Mouse (Mus musculus) forebrain, embryonic 15.5 days (tissue): ENCODE results near the gene Runx2. TPM values are rescaled to one million over a fixed set of nuclear protein-coding genes. Genes with fewer than 3 reads are reported as not detected.

Source experiments
- ATAC-seq: fragments of 200-750 bp; cut with Nextera tagmentation; replicated peaks from 2 replicates; pipeline ENCODE4 v1.8.0; 2017; ENCODE audit warnings: mild to moderate bottlenecking, moderate TSS enrichment, moderate library complexity
- H3K27ac ChIP-seq: fragments of 300-500 bp; sonication (generic); replicated peaks from 2 replicates; pipeline ENCODE4 v1.5.1; 2015; ENCODE audit warnings: mild to moderate bottlenecking, inconsistent platforms
- H3K27me3 ChIP-seq: fragments of 300-500 bp; sonication (generic); 2 replicates; pipeline ENCODE4 v1.6.1; 2015; ENCODE audit warnings: inconsistent platforms
- H3K36me3 ChIP-seq: fragments of 300-500 bp; sonication (generic); 2 replicates; pipeline ENCODE4 v1.6.1; 2015; ENCODE audit warnings: mild to moderate bottlenecking, inconsistent platforms
- H3K4me1 ChIP-seq: fragments of 300-500 bp; sonication (generic); 2 replicates; pipeline ENCODE4 v1.6.1; 2015; ENCODE audit warnings: inconsistent platforms
- H3K4me2 ChIP-seq: fragments of 300-500 bp; sonication (generic); replicated peaks from 2 replicates; pipeline ENCODE4 v1.6.1; 2015; ENCODE audit warnings: mild to moderate bottlenecking, inconsistent platforms
- H3K4me3 ChIP-seq: fragments of 300-500 bp; sonication (generic); 2 replicates; pipeline ENCODE4 v1.5.1; 2015; ENCODE audit warnings: mild to moderate bottlenecking, inconsistent platforms
- H3K9ac ChIP-seq: fragments of 300-500 bp; sonication (generic); replicated peaks from 2 replicates; pipeline ENCODE4 v1.6.1; 2015; ENCODE audit warnings: mild to moderate bottlenecking, inconsistent platforms
- H3K9me3 ChIP-seq: fragments of 300-500 bp; sonication (generic); 2 replicates; pipeline ENCODE4 v1.6.1; 2016; ENCODE audit warnings: inconsistent platforms
- WGBS: fragments of 180-500 bp; shearing (Covaris S2); methylation state at CpG from one replicate; pipeline ENCODE4 v1.1.7; 2015; ENCODE audit warnings: mixed read lengths; 5-methylcytosine and 5-hydroxymethylcytosine counted together
- polyA plus RNA-seq: library from polyadenylated mRNA; unstranded; fragments of >200 nt; fragmentation: Nextera tagmentation; extraction: Ambion mirVana; gene quantifications from 2 replicates; pipeline ENCODE4 v1.2.1, GENCODE M21; 2015

The Runx2 gene
- polyA plus RNA-seq, 1 experiment from 2014 or later = 0.31 TPM

DNA sequence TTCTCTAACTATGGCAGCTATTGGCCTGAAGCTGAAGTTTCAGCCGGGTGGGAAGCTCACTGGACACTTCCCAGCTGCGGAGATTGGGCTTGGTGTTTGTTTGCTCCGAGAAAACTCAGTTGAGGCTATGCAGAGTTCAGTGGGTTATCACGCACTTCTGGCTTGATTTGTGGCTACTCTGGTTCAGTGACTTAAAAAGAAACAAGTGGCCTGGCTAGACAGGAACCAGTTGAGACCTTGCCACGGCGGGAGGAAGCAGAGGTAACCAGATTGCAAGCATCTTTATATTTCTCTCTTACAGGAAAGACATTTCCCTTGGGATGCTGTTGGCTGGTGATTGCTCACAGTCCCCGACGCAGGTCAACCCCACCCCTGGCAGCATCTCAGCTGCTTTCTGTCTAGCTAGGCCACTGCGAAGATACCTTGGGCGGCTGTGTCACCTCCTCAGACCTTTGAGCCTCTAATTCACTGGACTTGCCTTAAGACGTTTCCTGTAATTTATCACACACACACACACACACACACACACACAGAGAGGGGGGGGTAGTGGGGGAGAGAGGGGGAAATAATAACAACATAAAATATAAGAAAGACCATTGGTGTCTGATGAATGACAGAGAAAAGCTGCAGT, 324.3 kb downstream of the Runx2 start:
- Histone ChIP-seq H3K9me3 (no peaks in the 10 kb centered on the region), H3K4me2 (no peak overlapping the region), H3K27ac (no peak overlapping the region), H3K9ac (no peak overlapping the region), H3K4me3 (no peak overlapping the region), H3K36me3 (no peaks in the 10 kb centered on the region), H3K4me1 (no peaks in the 10 kb centered on the region), H3K27me3 (no peaks in the 10 kb centered on the region)
- 90% methylated on average over 11 of the region's 11 CpGs for WGBS
- ATAC-seq = no peak

DNA sequence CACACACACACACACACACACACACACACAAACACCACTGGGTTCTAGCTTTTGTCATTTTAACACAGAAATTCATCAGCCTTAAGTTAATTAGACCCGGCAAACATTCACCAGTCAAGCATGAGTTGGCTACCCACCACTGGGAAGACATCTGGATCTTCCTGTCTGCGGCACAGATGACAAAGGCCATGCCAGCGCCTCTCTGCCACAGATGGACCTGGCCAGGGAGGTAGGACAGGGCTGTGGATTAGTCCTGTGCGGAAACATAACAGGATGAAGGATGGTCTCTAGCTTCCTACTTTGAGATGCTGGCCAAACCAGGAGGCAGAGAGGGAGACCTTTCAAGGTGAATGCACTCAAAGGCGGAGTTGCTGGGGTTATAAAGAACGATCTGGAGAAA, 325.3 kb downstream of the Runx2 start:
- no peaks in the 10 kb centered on the region for H3K27me3 ChIP-seq
- 87% methylated on average over 6 of the region's 6 CpGs for WGBS
- H3K4me1 ChIP-seq = no peaks in the 10 kb centered on the region
- H3K36me3 ChIP-seq = no peaks in the 10 kb centered on the region
- no peaks in the 10 kb centered on the region for H3K9me3 ChIP-seq
- H3K4me3 ChIP-seq = no peak overlapping the region
- no peak for ATAC-seq
- H3K4me2 ChIP-seq = no peak overlapping the region
- H3K9ac ChIP-seq = no peak overlapping the region
- H3K27ac ChIP-seq = no peak overlapping the region

DNA sequence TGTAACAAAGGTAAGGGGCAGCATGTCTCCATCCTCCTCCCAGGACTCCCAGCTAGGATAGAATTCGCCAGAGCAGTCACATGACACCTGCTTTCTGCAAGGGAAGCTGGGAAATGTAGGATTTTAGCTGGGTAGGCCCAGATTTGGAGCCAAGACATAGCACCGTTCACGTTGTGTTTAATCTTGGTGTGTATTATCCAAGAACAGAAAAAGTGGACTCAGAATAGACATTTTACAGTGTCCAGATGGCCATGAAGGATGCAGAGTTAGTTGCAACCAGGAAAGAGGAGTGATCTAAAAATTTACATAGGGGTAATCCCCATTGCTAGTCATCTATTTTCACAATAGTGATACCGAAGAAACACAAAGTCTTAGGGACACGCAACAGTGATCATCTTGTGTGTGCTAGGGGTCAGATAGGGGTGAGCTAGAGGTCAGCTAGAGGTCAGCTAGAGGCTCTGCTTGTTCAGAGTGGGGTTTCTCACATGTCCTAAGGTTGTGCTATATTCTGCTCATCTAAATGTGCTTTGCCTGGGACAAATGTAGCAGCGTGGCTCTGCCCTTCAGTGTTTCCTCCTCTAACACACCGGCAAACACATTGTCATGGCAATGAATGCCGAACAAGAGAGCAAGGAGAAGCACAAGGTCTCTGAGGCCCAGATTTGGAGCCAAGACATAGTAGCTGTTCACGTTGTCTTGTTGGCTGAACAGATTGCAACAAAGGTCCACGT, 326.9 kb downstream of the Runx2 start:
- Histone ChIP-seq H3K9ac (no peak overlapping the region), H3K9me3 (no peaks in the 10 kb centered on the region), H3K4me1 (no peaks in the 10 kb centered on the region), H3K36me3 (no peaks in the 10 kb centered on the region), H3K4me3 (no peak overlapping the region), H3K27me3 (no peaks in the 10 kb centered on the region), H3K27ac (no peak overlapping the region), H3K4me2 (no peak overlapping the region)
- WGBS = 86% methylated on average over 10 of the region's 10 CpGs
- ATAC-seq = peak; percentile 55; the same call in 1 of the 2 replicates

DNA sequence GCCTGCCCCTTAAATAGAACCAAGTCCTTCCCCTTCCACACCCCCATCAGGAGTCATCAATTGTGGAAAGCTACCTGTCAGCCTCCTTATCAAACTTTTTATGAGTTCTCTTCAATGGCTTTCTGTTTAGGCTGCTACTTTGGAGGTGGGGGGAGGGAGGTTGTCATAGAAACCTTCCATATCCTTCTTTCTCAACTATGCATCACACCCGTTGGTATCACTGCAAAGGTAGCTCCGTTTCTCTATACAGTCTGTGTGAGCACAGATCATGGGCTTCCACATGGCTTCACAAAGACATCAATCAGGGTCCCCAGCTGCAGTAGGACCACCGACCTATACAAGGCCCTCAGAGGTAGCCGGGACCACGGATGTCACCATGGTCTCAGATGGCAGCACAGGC, 329.3 kb downstream of the Runx2 start:
- WGBS = 89% methylated on average over 5 of the region's 5 CpGs
- Histone ChIP-seq H3K27me3 (no peaks in the 10 kb centered on the region), H3K9ac (no peak overlapping the region), H3K9me3 (no peaks in the 10 kb centered on the region), H3K27ac (no peak overlapping the region), H3K4me1 (no peaks in the 10 kb centered on the region), H3K36me3 (no peaks in the 10 kb centered on the region), H3K4me2 (no peak overlapping the region), H3K4me3 (no peak overlapping the region)
- no peak for ATAC-seq

DNA sequence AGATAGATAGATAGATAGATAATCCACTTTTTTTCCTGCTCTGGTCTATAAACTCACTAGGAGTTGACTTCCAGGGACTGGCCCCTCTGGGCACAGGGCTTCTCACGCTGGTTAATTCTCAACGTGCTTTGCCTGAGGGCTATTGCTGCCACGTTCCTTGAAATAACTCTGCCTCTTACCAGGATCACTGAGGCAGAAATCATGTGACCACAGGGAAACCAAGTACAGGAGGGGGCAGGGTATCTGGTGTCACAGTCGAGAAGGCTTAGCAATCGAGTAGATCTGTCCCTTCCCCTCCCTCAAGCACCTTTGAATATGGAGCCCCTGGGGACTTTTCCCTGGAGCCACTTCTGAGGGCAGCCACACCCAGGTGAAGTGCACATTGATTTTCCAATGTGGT, 334.7 kb downstream of the Runx2 start:
- WGBS = 34% methylated on average over 5 of the region's 5 CpGs
- H3K9me3 ChIP-seq = no peaks in the 10 kb centered on the region
- H3K9ac ChIP-seq = no peak overlapping the region
- no peaks in the 10 kb centered on the region for H3K27me3 ChIP-seq
- H3K4me2 ChIP-seq = no peak overlapping the region
- no peaks in the 10 kb centered on the region for H3K36me3 ChIP-seq
- ATAC-seq = no peak
- no peaks in the 10 kb centered on the region for H3K4me1 ChIP-seq
- H3K27ac ChIP-seq = no peak overlapping the region
- H3K4me3 ChIP-seq = no peak overlapping the region

DNA sequence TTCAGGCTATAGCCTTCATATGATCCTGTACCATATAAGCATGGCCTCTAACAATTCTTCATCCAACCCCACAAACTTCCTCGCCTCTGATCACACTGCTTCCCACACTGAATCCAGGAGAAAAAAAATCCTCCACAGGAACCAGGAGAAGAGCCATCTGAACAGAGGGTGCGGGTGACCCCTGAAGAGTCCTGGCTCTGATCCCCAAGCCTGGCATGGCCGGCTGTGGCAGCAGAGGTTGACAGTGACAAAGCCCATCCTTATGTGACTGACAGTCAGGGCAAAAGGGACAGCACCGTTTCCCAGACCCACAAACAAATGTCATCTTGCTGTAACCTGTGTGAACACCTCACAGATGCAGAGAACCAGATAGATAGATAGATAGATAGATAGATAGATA, 335.1 kb downstream of the Runx2 start:
- no peaks in the 10 kb centered on the region for H3K4me1 ChIP-seq
- 80% methylated on average over 4 of the region's 4 CpGs for WGBS
- H3K27ac ChIP-seq = no peak overlapping the region
- no peak overlapping the region for H3K9ac ChIP-seq
- H3K36me3 ChIP-seq = no peaks in the 10 kb centered on the region
- ATAC-seq = no peak
- H3K4me2 ChIP-seq = no peak overlapping the region
- no peak overlapping the region for H3K4me3 ChIP-seq
- no peaks in the 10 kb centered on the region for H3K9me3 ChIP-seq
- H3K27me3 ChIP-seq = no peaks in the 10 kb centered on the region

DNA sequence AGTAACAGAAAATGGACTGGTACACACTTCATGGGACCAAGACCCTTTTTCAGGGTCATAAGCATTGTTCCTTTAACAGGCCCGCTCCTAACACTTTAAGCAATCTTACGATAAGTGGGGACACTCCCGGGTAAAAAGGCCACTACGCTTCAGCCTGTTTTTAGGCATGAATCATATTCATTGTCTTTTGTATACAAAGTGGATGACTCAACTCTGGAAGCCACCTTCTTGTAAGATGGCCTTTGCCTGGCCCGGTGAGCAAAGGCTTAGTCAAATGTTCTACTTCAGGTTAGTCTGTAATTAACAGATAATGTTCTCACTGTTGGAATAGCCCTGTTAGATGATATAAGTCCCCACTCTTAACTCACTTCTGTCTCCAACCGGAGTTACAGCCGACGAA, 338.7 kb downstream of the Runx2 start:
- Histone ChIP-seq H3K36me3 (no peaks in the 10 kb centered on the region), H3K27ac (no peak overlapping the region), H3K9ac (no peak overlapping the region), H3K9me3 (no peaks in the 10 kb centered on the region), H3K27me3 (no peaks in the 10 kb centered on the region), H3K4me2 (no peak overlapping the region), H3K4me1 (no peaks in the 10 kb centered on the region), H3K4me3 (no peak overlapping the region)
- WGBS = 92% methylated on average over 8 of the region's 8 CpGs
- no peak for ATAC-seq

DNA sequence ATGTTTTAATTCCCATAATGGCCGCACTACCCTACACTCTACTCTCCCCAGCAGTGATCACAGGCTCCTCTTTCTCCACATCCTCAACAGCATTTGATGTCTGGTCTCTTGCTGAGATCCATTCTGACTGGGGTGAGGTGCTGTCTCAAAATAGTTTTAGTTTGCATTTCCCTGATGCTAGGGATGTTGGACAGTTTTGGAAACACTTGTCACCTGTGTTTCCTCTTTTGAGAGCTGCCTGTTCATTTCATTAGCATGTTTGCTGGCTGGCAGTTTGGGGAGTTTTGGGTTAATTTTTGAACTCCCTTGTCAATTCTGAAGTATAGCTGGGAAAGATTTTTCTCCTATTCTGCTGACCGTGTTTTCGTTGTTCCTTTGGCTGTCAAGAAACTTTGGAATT, 340.3 kb downstream of the Runx2 start:
- Histone ChIP-seq H3K9ac (no peak overlapping the region), H3K4me3 (no peak overlapping the region), H3K9me3 (no peaks in the 10 kb centered on the region), H3K4me2 (no peak overlapping the region), H3K4me1 (no peaks in the 10 kb centered on the region), H3K27me3 (no peaks in the 10 kb centered on the region), H3K36me3 (no peaks in the 10 kb centered on the region), H3K27ac (no peak overlapping the region)
- 65% methylated on average over 3 of the region's 3 CpGs for WGBS
- no peak for ATAC-seq

DNA sequence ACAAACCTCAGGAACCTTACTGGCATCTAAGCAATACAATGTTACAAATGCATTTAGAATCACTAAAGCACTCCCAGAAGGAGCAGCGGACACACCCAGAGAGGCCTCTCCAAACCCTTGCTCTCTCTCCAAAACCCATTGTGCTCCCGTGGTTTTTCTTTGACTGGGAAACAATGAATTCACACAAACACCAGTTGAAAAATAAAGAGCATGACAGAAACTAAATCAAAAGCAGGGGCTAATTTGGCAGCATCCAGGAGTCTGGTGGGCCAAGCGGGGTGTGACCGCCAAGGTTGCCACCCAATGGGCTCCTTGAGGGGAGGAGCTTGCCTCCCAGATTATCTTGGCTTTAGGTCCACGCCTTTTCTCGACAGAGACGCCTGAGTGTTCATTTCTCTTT, 341.9 kb downstream of the Runx2 start:
- Histone ChIP-seq H3K4me2 (no peak overlapping the region), H3K27me3 (no peaks in the 10 kb centered on the region), H3K4me3 (no peak overlapping the region), H3K4me1 (no peaks in the 10 kb centered on the region), H3K36me3 (no peaks in the 10 kb centered on the region), H3K9me3 (no peaks in the 10 kb centered on the region), H3K9ac (no peak overlapping the region), H3K27ac (no peak overlapping the region)
- ATAC-seq = no peak
- WGBS = 65% methylated on average over 7 of the region's 7 CpGs

DNA sequence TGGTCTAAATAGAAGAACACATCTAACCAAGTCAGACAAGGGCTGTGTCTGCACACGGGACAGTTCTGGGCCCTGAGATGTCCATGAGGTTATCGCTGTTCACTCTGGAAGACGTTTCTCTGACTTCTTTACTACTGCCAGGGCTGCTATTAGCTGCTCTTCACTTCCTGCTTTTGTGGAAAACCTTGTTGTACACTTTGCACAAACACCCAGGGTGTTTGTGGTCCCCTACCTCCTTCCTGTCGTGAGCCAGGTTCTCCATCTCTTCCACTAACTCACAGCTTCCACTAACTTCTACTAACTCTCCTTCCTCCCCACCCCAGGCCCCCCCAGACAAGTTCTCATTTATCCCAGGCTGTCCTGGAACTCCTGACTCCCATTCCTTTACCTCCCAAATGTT, 350.9 kb downstream of the Runx2 start:
- ATAC-seq = no peak
- WGBS = 93% methylated on average over 4 of the region's 4 CpGs
- Histone ChIP-seq H3K4me1 (no peaks in the 10 kb centered on the region), H3K4me3 (no peak overlapping the region), H3K9ac (no peak overlapping the region), H3K27ac (no peak overlapping the region), H3K9me3 (no peaks in the 10 kb centered on the region), H3K36me3 (no peaks in the 10 kb centered on the region), H3K4me2 (no peak overlapping the region), H3K27me3 (no peaks in the 10 kb centered on the region)

DNA sequence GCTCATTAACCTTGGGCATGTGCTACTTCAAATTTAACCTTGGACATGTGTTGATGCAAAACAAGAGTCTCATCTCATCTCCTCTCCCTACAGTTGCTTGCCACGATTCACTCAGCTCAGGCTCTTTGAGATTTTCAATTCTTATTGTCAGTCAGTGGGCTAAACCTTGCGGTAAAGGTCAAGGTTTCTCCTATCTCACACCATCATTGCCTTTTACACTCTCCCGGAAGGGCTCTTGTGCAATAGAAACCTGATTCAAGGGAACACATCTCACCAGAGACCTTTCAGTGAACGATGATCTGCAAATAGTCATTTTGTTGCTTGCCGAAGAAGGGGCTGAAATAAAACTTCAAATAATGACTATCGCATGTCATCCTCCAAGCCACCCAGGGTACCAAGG, 354.4 kb downstream of the Runx2 start:
- Histone ChIP-seq H3K9me3 (no peaks in the 10 kb centered on the region), H3K4me2 (no peak overlapping the region), H3K4me1 (no peaks in the 10 kb centered on the region), H3K4me3 (no peak overlapping the region), H3K27ac (no peak overlapping the region), H3K9ac (no peak overlapping the region), H3K36me3 (no peaks in the 10 kb centered on the region), H3K27me3 (no peaks in the 10 kb centered on the region)
- WGBS = 91% methylated on average over 6 of the region's 6 CpGs
- ATAC-seq = no peak

DNA sequence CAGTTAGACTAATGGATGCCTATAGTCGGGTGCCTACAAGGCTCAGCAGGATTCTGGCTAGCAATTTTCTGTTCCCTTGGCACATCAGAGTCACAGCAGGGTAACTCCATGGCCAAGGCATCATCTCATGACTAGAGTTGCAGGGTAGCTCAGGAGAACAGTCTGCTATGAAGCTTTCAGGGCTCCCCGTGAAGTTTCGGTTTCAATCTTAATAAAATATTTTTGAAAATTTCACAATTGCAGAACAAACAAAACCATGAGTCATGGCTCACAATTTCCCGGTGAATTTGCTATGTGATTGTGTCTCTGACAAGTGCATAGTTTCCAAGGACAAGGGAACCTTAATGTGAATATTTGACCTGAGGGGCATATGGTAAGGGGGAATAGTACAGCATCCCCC, 355.6 kb downstream of the Runx2 start:
- H3K36me3 ChIP-seq = no peaks in the 10 kb centered on the region
- H3K4me2 ChIP-seq = no peak overlapping the region
- no peaks in the 10 kb centered on the region for H3K9me3 ChIP-seq
- ATAC-seq = no peak
- H3K4me3 ChIP-seq = no peak overlapping the region
- no peak overlapping the region for H3K27ac ChIP-seq
- H3K27me3 ChIP-seq = no peaks in the 10 kb centered on the region
- no peaks in the 10 kb centered on the region for H3K4me1 ChIP-seq
- no peak overlapping the region for H3K9ac ChIP-seq
- WGBS = 91% methylated on average over 4 of the region's 4 CpGs

DNA sequence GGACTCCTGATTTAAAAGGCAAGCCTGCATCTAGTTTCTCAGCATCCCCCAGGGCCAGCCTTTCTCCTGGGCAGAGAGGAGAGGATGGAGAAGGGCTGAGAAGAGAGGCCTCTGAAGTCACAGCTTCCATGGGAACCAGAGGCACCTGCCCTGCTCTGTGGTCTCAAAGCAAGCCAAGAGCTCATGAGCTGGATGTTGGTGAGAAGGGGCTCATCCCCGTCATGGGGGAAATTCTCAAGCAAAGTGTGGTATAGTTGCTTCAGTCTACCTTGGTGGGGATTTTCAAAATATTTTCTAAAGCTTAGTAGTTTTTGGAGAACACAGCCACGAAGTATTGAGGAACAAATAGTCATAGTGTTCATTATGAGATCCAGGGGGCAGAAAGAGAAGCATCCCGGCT, 357.9 kb downstream of the Runx2 start:
- no peak overlapping the region for H3K4me3 ChIP-seq
- no peak overlapping the region for H3K4me2 ChIP-seq
- H3K36me3 ChIP-seq = no peaks in the 10 kb centered on the region
- no peaks in the 10 kb centered on the region for H3K27me3 ChIP-seq
- WGBS = 86% methylated on average over 3 of the region's 3 CpGs
- no peak overlapping the region for H3K9ac ChIP-seq
- ATAC-seq = no peak
- H3K4me1 ChIP-seq = no peaks in the 10 kb centered on the region
- no peak overlapping the region for H3K27ac ChIP-seq
- H3K9me3 ChIP-seq = no peaks in the 10 kb centered on the region
